Mouse (Mus musculus) cerebellum, adult (tissue): Measurements from ENCODE around the gene Adam19.

Source experiments
- ATAC-seq: cut with Nextera tagmentation; 2 replicates; pipeline ENCODE4 v1.9.2; 2017; ENCODE audit warnings: mild to moderate bottlenecking, moderate library complexity, mixed read lengths; ENCODE audit not compliant: insufficient number of reproducible peaks, low FRiP score, low TSS enrichment

The Adam19 gene

GRCm38 (mm10) chr11:46125835-46126229, 70.0 kb downstream of the Adam19 start:
- ATAC-seq, result no peak

- no peak for ATAC-seq
These were observed 70.5 kb downstream of the Adam19 start for GRCm38 (mm10) chr11:46126317-46126716.

GRCm38 (mm10) chr11:46126827-46127410, 71.1 kb downstream of the Adam19 start:
- ATAC-seq, result no peak

GRCm38 (mm10) chr11:46127621-46128547, 72.1 kb downstream of the Adam19 start:
- no peak for ATAC-seq

- no peak for ATAC-seq
These were observed 72.8 kb downstream of the Adam19 start for GRCm38 (mm10) chr11:46128548-46128945.

GRCm38 (mm10) chr11:46131022-46131986, 75.5 kb downstream of the Adam19 start:
- no peak for ATAC-seq

- no peak for ATAC-seq
These were observed 79.1 kb downstream of the Adam19 start for GRCm38 (mm10) chr11:46134899-46135298.

- no peak for ATAC-seq
These were observed 87.5 kb downstream of the Adam19 start for GRCm38 (mm10) chr11:46143342-46143741.

- ATAC-seq, result no peak
These were observed 89.5 kb downstream of the Adam19 start for GRCm38 (mm10) chr11:46145163-46145875.

GRCm38 (mm10) chr11:46146619-46147018, 90.8 kb downstream of the Adam19 start:
- no peak for ATAC-seq

GRCm38 (mm10) chr11:46156945-46157344, 101.2 kb downstream of the Adam19 start:
- ATAC-seq, result no peak

- no peak for ATAC-seq
These were observed 101.7 kb downstream of the Adam19 start for GRCm38 (mm10) chr11:46157462-46157861.

- no peak for ATAC-seq
These were observed 110.2 kb downstream of the Adam19 start, which contains the start of gene Nipal4 for GRCm38 (mm10) chr11:46165866-46166585. Nipal4 (minus strand) TSS chr11:46166508.

GRCm38 (mm10) chr11:46168506-46168905, 112.7 kb downstream of the Adam19 start:
- ATAC-seq, result no peak

GRCm38 (mm10) chr11:46169908-46170307, 114.1 kb downstream of the Adam19 start:
- ATAC-seq, result no peak

GRCm38 (mm10) chr11:46172128-46172527, 116.3 kb downstream of the Adam19 start:
- ATAC-seq, result no peak

GRCm38 (mm10) chr11:46176155-46176554, 120.4 kb downstream of the Adam19 start:
- ATAC-seq, result no peak

- ATAC-seq, result no peak
These were observed 121.7 kb downstream of the Adam19 start for GRCm38 (mm10) chr11:46177246-46178043.
